In the genomic region with DNA sequence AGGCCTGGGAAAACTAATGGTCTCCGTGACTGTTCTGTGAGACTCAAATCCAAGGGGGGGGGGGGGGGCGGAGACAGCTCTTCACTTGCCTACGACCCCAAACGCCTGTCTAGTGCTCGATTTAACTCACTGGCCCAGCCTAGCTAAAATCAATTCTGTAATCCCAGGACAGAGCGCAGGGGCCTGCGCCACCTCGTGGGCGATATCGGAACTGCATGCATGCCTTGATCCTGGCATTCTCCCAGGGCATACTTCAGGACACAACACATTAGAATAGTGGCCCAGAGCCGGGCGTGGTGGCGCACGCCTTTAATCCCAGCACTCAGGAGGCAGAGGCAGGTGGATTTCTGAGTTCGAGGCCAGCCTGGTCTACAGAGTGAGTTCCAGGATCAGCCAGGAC, we compare ENCODE assay signal across 8 mouse cellular contexts. TPM values are rescaled to one million over a fixed set of nuclear protein-coding genes. Genes with fewer than 3 reads are reported as not detected.
DNase-seq lines count a peak whose midpoint lies in the region; ATAC-seq and TF ChIP-seq lines count a peak whose summit lies in the region.

No protein-coding gene starts in this region.

- H3K27me3 ChIP-seq in heart, embryonic 12.5 days (replicated peaks): no peaks in the 10 kb centered on the region
- H3K27me3 ChIP-seq in kidney, embryonic 15.5 days: 0 out of 2 replicates have a peak, but pooled peaks cover 4% of the 10 kb centered on the region
- no peaks in the 10 kb centered on the region for H3K27me3 ChIP-seq in liver, adult 2 months (ENCODE audit: control insufficient read depth, insufficient read depth, low read length)
- H3K27me3 ChIP-seq in splenic B cell, adult 2 months (ENCODE audit: control insufficient read depth, insufficient read depth, low read length, poor library complexity, severe bottlenecking): no peaks in the 10 kb centered on the region

- peak; percentile 77 for DNase-seq in A20 (ENCODE audit: low read depth, low spot score)
- peak; percentile 74 for DNase-seq in liver, adult 2 months (ENCODE audit: extremely low read depth, low read depth, low spot score)
- DNase-seq in splenic B cell, adult 2 months (ENCODE audit: low read depth, low spot score): peak; percentile 87

- H3K9me3 ChIP-seq in heart, embryonic 12.5 days (replicated peaks): no peaks in the 10 kb centered on the region
- H3K9me3 ChIP-seq in kidney, embryonic 15.5 days (replicated peaks): no peaks in the 10 kb centered on the region

- no peaks in the 10 kb centered on the region for H3K4me1 ChIP-seq in bone marrow, adult 2 months (ENCODE audit: control insufficient read depth, insufficient read depth, low read length)
- H3K4me1 ChIP-seq in embryonic fibroblast, embryonic 13.5 days (ENCODE audit: control insufficient read depth, insufficient read depth, low read length): peaks cover 13% of the 10 kb centered on the region; the same call in 1 of the 2 replicates
- peaks cover 12% of the 10 kb centered on the region; the same call in 1 of the 2 replicates for H3K4me1 ChIP-seq in heart, embryonic 12.5 days (replicated peaks)
- peaks cover 25% of the 10 kb centered on the region for H3K4me1 ChIP-seq in kidney, embryonic 15.5 days
- H3K4me1 ChIP-seq in liver, adult 2 months (ENCODE audit: control insufficient read depth, insufficient read depth, low read length): peaks cover 11% of the 10 kb centered on the region; the same call in 1 of the 2 replicates

- WGBS in bone marrow, adult 2 months: 1% methylated on average over 15 of the region's 15 CpGs
- 6% methylated on average over 15 of the region's 15 CpGs for WGBS in heart, embryonic 12.5 days
- WGBS in kidney, embryonic 15.5 days: 6% methylated on average over 15 of the region's 15 CpGs
- WGBS in liver, adult 2 months: 2% methylated on average over 15 of the region's 15 CpGs

- no peak overlapping the region for H3K4me3 ChIP-seq in bone marrow, adult 2 months (replicated peaks; ENCODE audit: control insufficient read depth, low read depth, low read length)
- H3K4me3 ChIP-seq in embryonic fibroblast, embryonic 13.5 days (ENCODE audit: insufficient read depth, low read length): no peak overlapping the region
- H3K4me3 ChIP-seq in heart, embryonic 12.5 days: no peak overlapping the region
- H3K4me3 ChIP-seq in kidney, embryonic 15.5 days (replicated peaks): no peak overlapping the region
- H3K4me3 ChIP-seq in liver, adult 2 months (ENCODE audit: insufficient read depth, low read depth, low read length): no peak overlapping the region

- TF ChIP-seq CTCF in bone marrow, adult 2 months (IDR thresholded peaks at IDR 0.05; ENCODE audit: control insufficient read depth, insufficient read depth, low read length): peak; percentile 97
- peak; percentile 97 for TF ChIP-seq CTCF in embryonic fibroblast, embryonic 13.5 days (IDR thresholded peaks at IDR 0.05; ENCODE audit: borderline replicate concordance, insufficient read depth, low read length)
- TF ChIP-seq CTCF in liver, adult 2 months (IDR thresholded peaks at IDR 0.05; ENCODE audit: low read depth, low read length): peak; percentile 99

- H3K9ac ChIP-seq in heart, embryonic 12.5 days: no peak overlapping the region
- no peak overlapping the region for H3K9ac ChIP-seq in kidney, embryonic 15.5 days
- no peak overlapping the region for H3K9ac ChIP-seq in liver, adult 2 months (ENCODE audit: low read depth, low read length)

- no peaks in the 10 kb centered on the region for H3K36me3 ChIP-seq in heart, embryonic 12.5 days
- H3K36me3 ChIP-seq in kidney, embryonic 15.5 days: no peaks in the 10 kb centered on the region
- H3K36me3 ChIP-seq in liver, adult 2 months (ENCODE audit: control insufficient read depth, insufficient read depth, low read length): no peaks in the 10 kb centered on the region
- no peaks in the 10 kb centered on the region for H3K36me3 ChIP-seq in splenic B cell, adult 2 months (ENCODE audit: control insufficient read depth, insufficient read depth, low read length, poor library complexity, severe bottlenecking)

- 0 out of 2 replicates have a peak overlapping the region, but pooled peaks have one; percentile 23 for H3K4me2 ChIP-seq in heart, embryonic 12.5 days
- H3K4me2 ChIP-seq in kidney, embryonic 15.5 days: peak overlapping the region; percentile 32; the same call in 1 of the 2 replicates

- no peak for TF ChIP-seq POLR2A in bone marrow, adult 2 months (IDR thresholded peaks at IDR 0.05; ENCODE audit: borderline replicate concordance, control insufficient read depth, low read depth, low read length)
- no peak for TF ChIP-seq POLR2A in embryonic fibroblast, embryonic 13.5 days (IDR thresholded peaks at IDR 0.05; ENCODE audit: low read depth, low read length)
- TF ChIP-seq POLR2A in liver, adult 2 months (IDR thresholded peaks at IDR 0.05; ENCODE audit: extremely low read depth, insufficient read depth, low read length): no peak

- ATAC-seq in heart, embryonic 12.5 days (ENCODE audit: insufficient number of reproducible peaks, low FRiP score): peak; percentile 64
- ATAC-seq in kidney, embryonic 15.5 days (replicated peaks; ENCODE audit: low FRiP score): peak; percentile 27; the same call in 1 of the 2 replicates
- peak; percentile 69 for ATAC-seq in monocyte, adult 5-6 weeks (replicated peaks; ENCODE audit: insufficient number of reproducible peaks, low FRiP score, low TSS enrichment, poor library complexity, severe bottlenecking)

- H3K79me2 ChIP-seq in liver, adult 2 months (ENCODE audit: control insufficient read depth, insufficient read depth, low read length): no peaks in the 10 kb centered on the region

- no peak overlapping the region for H3K27ac ChIP-seq in bone marrow, adult 2 months (ENCODE audit: control insufficient read depth, insufficient read depth, low read depth, low read length, poor library complexity)
- H3K27ac ChIP-seq in embryonic fibroblast, embryonic 13.5 days (ENCODE audit: insufficient read depth, low read length): no peak overlapping the region
- H3K27ac ChIP-seq in heart, embryonic 12.5 days (ENCODE audit: poor library complexity, severe bottlenecking): no peak overlapping the region
- no peak overlapping the region for H3K27ac ChIP-seq in kidney, embryonic 15.5 days
- peak overlapping the region; percentile 41 for H3K27ac ChIP-seq in liver, adult 2 months (replicated peaks; ENCODE audit: insufficient read depth, low read depth, low read length)

RNA-seq across cellular contexts. Expression of a gene that starts 32.2 kb away (rescaled TPM):
- polyA plus RNA-seq in bone marrow, adult 2 months (2011; ENCODE audit: insufficient read depth, insufficient read length, low replicate concordance, missing spikeins): not detected in 2 replicates
- not detected in 2 replicates for polyA plus RNA-seq in embryonic fibroblast, embryonic 13.5 days (2011; ENCODE audit: insufficient read length, low read depth, missing spikeins)
- polyA plus RNA-seq in heart, embryonic 12.5 days (2016; fragmentation: Nextera tagmentation; extraction: Ambion mirVana): not detected in 2 replicates
- not detected in 2 replicates for polyA plus RNA-seq in kidney, embryonic 15.5 days (2015; fragmentation: Nextera tagmentation; extraction: Ambion mirVana)
- total RNA-seq in liver, adult 2 months (2014; rRNA removed): 0.09 TPM in 1 of 2 replicates, not detected in the other
- 0.11 and 0.12 TPM in 2 replicates for polyA plus RNA-seq in liver, adult 2 months (2012; rRNA removed)
- not detected in 3 replicates for total RNA-seq in monocyte, adult 5-6 weeks (2017)
